Mouse (Mus musculus) ES-CJ7 (cell line): ENCODE measurements at regions not wholly inside any gene's neighbourhood (a gene's known extent, or its start where the extent isn't known, plus 50 kb on each side); places are given as distances from the start of the nearest gene placed in this dataset.

Experiments used
- DNase-seq: peaks from one replicate; pipeline ENCODE4 v3.0.0; 2011; ENCODE audit warnings: low read depth, low spot score

GRCm38 (mm10) chr19:21150241-21150640 is 121.8 kb upstream of the Zfand5 start:
- no peak for DNase-seq

GRCm38 (mm10) chr19:21146860-21147390 is 125.2 kb upstream of the Zfand5 start:
- DNase-seq: peak; percentile 13

- DNase-seq: peak; percentile 71
Observed at GRCm38 (mm10) chr19:21144659-21145283, 127.3 kb upstream of the Zfand5 start.

- no peak for DNase-seq
Observed at GRCm38 (mm10) chr19:21143970-21144595, 128.0 kb upstream of the Zfand5 start.

- DNase-seq: no peak
Observed at GRCm38 (mm10) chr19:21140456-21140855, 131.6 kb upstream of the Zfand5 start.

- peak; percentile 3 for DNase-seq
Observed at GRCm38 (mm10) chr19:21138998-21139495, 133.0 kb upstream of the Zfand5 start.

GRCm38 (mm10) chr19:21136756-21137155 is 135.3 kb upstream of the Zfand5 start:
- no peak for DNase-seq

GRCm38 (mm10) chr19:21135998-21136380 is 136.1 kb upstream of the Zfand5 start:
- no peak for DNase-seq

GRCm38 (mm10) chr19:21135297-21135997 is 136.6 kb upstream of the Zfand5 start:
- DNase-seq: no peak

GRCm38 (mm10) chr19:21129653-21130052 is 142.4 kb upstream of the Zfand5 start:
- no peak for DNase-seq

GRCm38 (mm10) chr19:21127079-21127745 is 144.9 kb upstream of the Zfand5 start:
- DNase-seq: no peak

- DNase-seq: no peak
Observed at GRCm38 (mm10) chr19:21126670-21127069, 145.4 kb upstream of the Zfand5 start.

GRCm38 (mm10) chr19:21119477-21119876 is 152.6 kb upstream of the Zfand5 start:
- no peak for DNase-seq

- no peak for DNase-seq
Observed at GRCm38 (mm10) chr19:21118782-21119181, 153.3 kb upstream of the Zfand5 start.

- DNase-seq: no peak
Observed at GRCm38 (mm10) chr19:21115693-21116092, 156.4 kb upstream of the Zfand5 start.

- no peak for DNase-seq
Observed at GRCm38 (mm10) chr19:21111836-21112235, 157.8 kb upstream of the Tmc1 start.

- no peak for DNase-seq
Observed at GRCm38 (mm10) chr19:21108311-21108710, 154.3 kb upstream of the Tmc1 start.

- DNase-seq: no peak
Observed at GRCm38 (mm10) chr19:21107741-21108140, 153.7 kb upstream of the Tmc1 start.

- no peak for DNase-seq
Observed at GRCm38 (mm10) chr19:21107275-21107674, 153.3 kb upstream of the Tmc1 start.

GRCm38 (mm10) chr19:21106766-21107165 is 152.8 kb upstream of the Tmc1 start:
- no peak for DNase-seq

- DNase-seq: no peak
Observed at GRCm38 (mm10) chr19:21106241-21106669, 152.3 kb upstream of the Tmc1 start.

- no peak for DNase-seq
Observed at GRCm38 (mm10) chr19:21105004-21105403, 151.0 kb upstream of the Tmc1 start.
